Mouse (Mus musculus) bone marrow, adult 2 months (tissue): Measurements from ENCODE around the gene Vps37d. TPM values are rescaled to one million over a fixed set of nuclear protein-coding genes. Genes with fewer than 3 reads are reported as not detected.

Source experiments
- H3K27ac ChIP-seq: fragments of 200-500 bp; 2 replicates; pipeline ENCODE4 v1.5.1; 2012; ENCODE audit warnings: low read depth, mild to moderate bottlenecking, control low read depth, inconsistent platforms, low read length; ENCODE audit not compliant: control insufficient read depth, poor library complexity, insufficient read depth
- H3K4me1 ChIP-seq: fragments of 200-500 bp; 2 replicates; pipeline ENCODE4 v1.6.1; 2011; ENCODE audit warnings: low read length; ENCODE audit not compliant: control insufficient read depth, insufficient read depth
- H3K4me3 ChIP-seq: fragments of 200-500 bp; replicated peaks from 2 replicates; pipeline ENCODE3; 2011; ENCODE audit warnings: mild to moderate bottlenecking, low read depth, low read length, control low read depth; ENCODE audit not compliant: control insufficient read depth
- CTCF ChIP-seq: fragments of 200-500 bp; IDR thresholded peaks from 2 replicates; pipeline ENCODE4 v1.5.1; 2011; ENCODE audit warnings: low read length, control low read depth; ENCODE audit not compliant: control insufficient read depth, insufficient read depth
- POLR2A ChIP-seq: fragments of 200-500 bp; IDR thresholded peaks from 2 replicates; pipeline ENCODE4 v1.6.1; 2011; ENCODE audit warnings: low read depth, mild to moderate bottlenecking, control low read depth, low read length, borderline replicate concordance; ENCODE audit not compliant: control insufficient read depth
- WGBS: fragments of 180-500 bp; shearing (Covaris S2); methylation state at CpG from one replicate; pipeline ENCODE4 v1.1.7; 2018; 5-methylcytosine and 5-hydroxymethylcytosine counted together
- polyA plus RNA-seq: library from polyadenylated mRNA; stranded (reverse); fragments of >200 nt; gene quantifications from 2 replicates; pipeline ENCODE4 v1.2.4, GENCODE M21; 2011; ENCODE audit warnings: low replicate concordance; ENCODE audit not compliant: missing spikeins, insufficient read depth, insufficient read length

Vps37d gene
- polyA plus RNA-seq, 1 experiment, result 1.6 TPM

DNA sequence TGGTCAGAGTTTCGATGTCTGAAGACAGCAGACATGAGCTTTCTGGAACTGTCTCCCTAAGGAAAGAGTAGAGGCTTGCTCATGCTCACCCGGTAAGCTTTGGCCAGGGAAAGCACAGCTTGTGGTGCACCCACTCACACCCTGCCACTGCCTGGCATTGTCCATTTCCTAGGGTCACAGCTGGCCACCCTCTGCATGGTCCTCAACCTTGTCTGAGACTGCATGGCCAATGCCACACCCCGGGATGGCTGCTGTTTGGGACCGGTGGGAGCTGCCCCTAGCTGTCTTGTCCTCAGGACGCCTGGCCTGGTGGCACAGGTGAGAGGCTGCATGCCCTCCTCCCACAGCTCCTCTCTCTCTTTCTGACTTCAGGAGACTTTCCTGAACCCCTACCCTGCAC lies 29.5 kb downstream of the Vps37d start:
- TF ChIP-seq CTCF, result no peak
- TF ChIP-seq POLR2A, result no peak
- WGBS, result 83% methylated on average over 5 of the region's 5 CpGs
- Histone ChIP-seq H3K4me1 (no peaks in the 10 kb centered on the region), H3K27ac (no peak overlapping the region), H3K4me3 (no peak overlapping the region)

DNA sequence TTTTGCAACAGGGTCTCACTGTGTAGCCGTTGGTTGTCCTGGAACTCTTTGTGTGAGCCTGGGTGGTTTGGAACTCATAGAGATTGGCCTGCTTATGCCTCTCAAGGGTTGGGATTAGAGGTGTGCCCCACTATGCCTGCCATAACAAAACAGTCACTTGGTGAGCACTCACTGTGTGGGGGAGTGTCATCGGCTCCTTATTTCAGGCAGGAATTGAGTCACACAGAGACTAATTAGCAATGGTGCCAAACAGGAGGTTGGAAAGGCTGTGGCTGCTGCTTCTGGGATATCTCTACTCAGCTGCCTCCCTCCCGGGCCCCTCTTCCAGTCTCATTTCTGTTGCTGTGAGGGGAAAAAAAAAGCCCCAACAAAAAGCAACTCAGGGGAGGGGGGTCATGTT lies 33.5 kb downstream of the Vps37d start:
- Histone ChIP-seq H3K4me1 (no peaks in the 10 kb centered on the region), H3K27ac (no peak overlapping the region), H3K4me3 (no peak overlapping the region)
- TF ChIP-seq POLR2A (no peak), CTCF (no peak)
- 84% methylated on average over 3 of the region's 3 CpGs for WGBS

DNA sequence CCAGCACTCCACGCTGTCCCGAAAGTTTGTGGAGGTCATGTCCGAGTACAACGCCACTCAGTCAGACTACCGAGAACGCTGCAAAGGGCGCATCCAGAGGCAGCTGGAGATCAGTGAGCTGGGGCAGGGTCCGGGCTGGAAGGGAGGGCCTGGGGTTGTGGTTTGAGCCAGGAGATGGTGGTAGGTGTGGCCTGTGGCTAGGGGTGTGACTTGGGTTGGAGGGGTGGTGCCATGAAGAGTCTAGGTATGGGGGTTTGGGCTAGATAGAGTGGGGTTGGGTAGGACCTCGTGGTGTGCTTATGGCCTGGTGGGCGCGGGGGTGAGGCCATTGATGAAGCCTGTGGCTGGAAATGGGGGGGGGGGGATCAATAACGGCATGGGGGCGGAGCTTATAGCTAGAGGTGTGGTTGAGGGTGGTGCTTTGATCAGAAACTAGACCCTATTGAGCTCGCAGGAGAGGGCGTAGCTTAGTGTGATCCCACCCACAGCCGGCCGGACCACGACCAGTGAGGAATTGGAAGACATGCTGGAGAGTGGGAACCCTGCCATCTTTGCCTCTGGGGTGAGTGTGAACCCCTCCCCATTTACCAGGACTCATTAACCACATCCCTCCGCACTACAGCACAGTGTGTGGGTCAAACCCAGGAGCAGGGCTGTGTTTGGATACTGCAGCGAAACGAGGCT lies 35.8 kb downstream of the Vps37d start:
- no peak overlapping the region for H3K27ac ChIP-seq
- 83% methylated on average over 21 of the region's 21 CpGs for WGBS
- TF ChIP-seq POLR2A (no peak), CTCF (no peak)
- no peaks in the 10 kb centered on the region for H3K4me1 ChIP-seq
- H3K4me3 ChIP-seq, result no peak overlapping the region

DNA sequence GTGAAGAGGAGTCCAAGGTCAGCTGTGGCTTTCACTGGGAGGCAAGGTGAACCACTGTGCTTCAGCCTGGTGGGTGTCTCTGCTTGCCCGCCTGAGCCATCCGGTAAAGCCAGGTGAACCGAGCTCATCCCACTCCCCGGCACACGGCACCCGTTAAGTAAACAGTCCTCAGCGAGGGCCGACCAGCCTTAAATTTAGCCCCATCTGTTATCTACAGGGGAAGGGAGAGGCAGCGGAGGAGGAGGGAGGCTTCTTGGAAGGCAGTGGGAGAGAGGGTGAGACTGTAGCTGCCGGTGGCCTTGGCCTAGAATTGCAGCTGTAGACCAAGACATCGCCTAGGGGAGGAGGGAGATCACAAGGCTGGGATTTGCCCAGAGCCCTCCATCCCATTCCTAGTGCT lies 37.3 kb downstream of the Vps37d start:
- no peaks in the 10 kb centered on the region for H3K4me1 ChIP-seq
- TF ChIP-seq POLR2A (no peak), CTCF (no peak)
- 84% methylated on average over 11 of the region's 11 CpGs for WGBS
- no peak overlapping the region for H3K4me3 ChIP-seq
- no peak overlapping the region for H3K27ac ChIP-seq

DNA sequence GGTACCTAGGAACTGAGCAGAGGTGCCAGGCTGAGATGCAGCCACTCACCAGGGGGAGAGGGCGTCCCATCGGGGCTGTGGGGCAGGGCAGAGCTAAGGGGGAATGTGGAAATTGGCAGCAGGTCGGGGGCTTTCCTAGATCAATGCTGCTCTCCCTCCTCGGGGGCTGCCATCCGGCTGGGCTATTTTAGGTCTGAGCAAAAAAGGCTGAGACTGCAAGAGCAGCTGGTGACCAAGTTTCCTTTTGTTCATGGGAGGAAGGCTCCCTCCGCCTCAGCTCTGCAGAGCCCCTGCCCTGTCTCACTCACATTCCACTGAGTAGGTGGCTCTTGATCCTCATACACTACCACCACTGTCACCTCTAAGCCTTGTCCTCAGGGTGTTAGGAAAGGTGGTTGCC lies 38.0 kb downstream of the Vps37d start:
- Histone ChIP-seq H3K4me1 (no peaks in the 10 kb centered on the region), H3K27ac (no peak overlapping the region), H3K4me3 (no peak overlapping the region)
- 21% methylated on average over 6 of the region's 6 CpGs for WGBS
- no peak for TF ChIP-seq POLR2A
- no peak for TF ChIP-seq CTCF

- Histone ChIP-seq H3K27ac (no peak overlapping the region), H3K4me3 (no peak overlapping the region), H3K4me1 (no peaks in the 10 kb centered on the region)
- TF ChIP-seq POLR2A (no peak), CTCF (no peak)
- 48% methylated on average over 9 of the region's 9 CpGs for WGBS
Observed at GRCm38 (mm10) chr5:135039541-135039940, 38.5 kb downstream of the Vps37d start.

GRCm38 (mm10) chr5:135037946-135038345 lies 40.1 kb downstream of the Vps37d start:
- WGBS, result 35% methylated on average over 3 of the region's 3 CpGs
- Histone ChIP-seq H3K4me1 (no peaks in the 10 kb centered on the region), H3K27ac (no peak overlapping the region), H3K4me3 (no peak overlapping the region)
- TF ChIP-seq CTCF (no peak), POLR2A (no peak)

DNA sequence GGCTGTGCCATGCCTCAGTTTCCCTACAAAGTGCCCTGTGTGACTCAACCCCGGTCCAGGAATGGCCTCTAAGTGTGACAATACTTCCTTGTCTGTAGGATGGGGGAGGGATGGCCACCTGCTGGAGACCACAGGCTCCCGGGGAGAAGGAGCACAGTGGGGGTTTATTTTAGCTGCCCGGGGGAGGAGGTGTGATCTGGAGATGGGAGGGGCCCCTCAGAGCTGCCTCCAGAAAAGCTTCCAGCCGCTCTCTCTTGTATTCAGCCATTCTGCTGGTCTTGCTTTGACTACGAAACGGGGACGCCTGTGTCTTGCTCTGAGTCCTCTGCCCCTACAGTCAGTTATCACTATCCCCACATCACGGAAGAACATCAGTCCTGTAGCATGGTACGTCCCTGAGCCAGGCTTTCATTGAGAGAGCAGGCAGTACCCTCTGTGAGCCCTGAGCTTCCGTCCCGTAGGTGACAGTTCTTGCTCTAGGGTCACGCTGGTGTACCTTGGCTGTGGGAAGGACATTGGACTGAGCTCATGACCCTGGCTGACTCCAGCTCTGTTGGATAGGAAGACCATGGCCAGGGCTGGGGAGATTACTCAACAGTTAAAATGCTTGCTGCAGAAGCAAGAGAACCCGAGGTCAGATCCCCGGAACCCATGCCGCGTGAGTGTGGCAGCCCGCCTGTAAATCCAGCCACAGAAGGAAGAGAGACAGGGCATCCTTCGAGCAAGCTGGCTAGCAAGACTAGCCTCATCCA lies 42.3 kb downstream of the Vps37d start:
- TF ChIP-seq POLR2A (no peak), CTCF (no peak)
- Histone ChIP-seq H3K4me3 (no peak overlapping the region), H3K27ac (no peak overlapping the region), H3K4me1 (no peaks in the 10 kb centered on the region)
- WGBS, result 76% methylated on average over 18 of the region's 18 CpGs
